Mouse (Mus musculus) MEL (cell line): ENCODE results near the gene Gtpbp1. TPM values are rescaled to one million over a fixed set of nuclear protein-coding genes. Genes with fewer than 3 reads are reported as not detected.

Source experiments
- DNase-seq: peaks from one replicate; pipeline ENCODE4 v3.0.0; 2011; ENCODE audit warnings: low read depth, low spot score
- H3K27ac ChIP-seq: 2 replicates; pipeline ENCODE4 v1.5.1; 2012; ENCODE audit warnings: low read depth, mild to moderate bottlenecking, control low read depth, low read length, moderate library complexity; ENCODE audit not compliant: control insufficient read depth
- H3K27me3 ChIP-seq, 2 experiments: fragments of 150-350 bp in 1 of 2; sonication (generic) in 1 of 2; 2 replicates each; pipeline ENCODE4 v1.6.1; 2012; ENCODE audit warnings: low read length in 2 of 2, mild to moderate bottlenecking in 2 of 2, improper control_type of control experiment in 1 of 2, moderate library complexity in 1 of 2; ENCODE audit not compliant: insufficient read depth in 2 of 2, control insufficient read depth in 1 of 2
- H3K36me3 ChIP-seq, 2 experiments: 2 replicates each; pipeline ENCODE4 v1.6.1; 2012 to 2014; ENCODE audit warnings: low read length in 2 of 2, improper control_type of control experiment in 1 of 2, inconsistent platforms in 1 of 2, mild to moderate bottlenecking in 1 of 2; ENCODE audit not compliant: insufficient read depth in 2 of 2, control insufficient read depth in 1 of 2
- H3K4me1 ChIP-seq, 2 experiments: fragments of 150-350 bp in 1 of 2; sonication (generic) in 1 of 2; 2 replicates each; pipeline ENCODE4 v1.6.1; 2012; ENCODE audit warnings: low read length in 2 of 2, improper control_type of control experiment in 1 of 2, mild to moderate bottlenecking in 1 of 2; ENCODE audit not compliant: insufficient read depth in 2 of 2, control insufficient read depth in 1 of 2
- H3K4me3 ChIP-seq, 2 experiments: fragments of 150-350 bp in 1 of 2; sonication (generic) in 1 of 2; 2 replicates each; pipeline ENCODE4 v1.5.1; 2012; ENCODE audit warnings: low read depth in 2 of 2, low read length in 2 of 2, mild to moderate bottlenecking in 2 of 2, moderate library complexity in 2 of 2, control low read depth in 1 of 2, improper control_type of control experiment in 1 of 2; ENCODE audit not compliant: control insufficient read depth in 1 of 2, insufficient read depth in 1 of 2
- H3K79me2 ChIP-seq: 2 replicates; pipeline ENCODE4 v1.6.1; 2012; ENCODE audit warnings: mild to moderate bottlenecking, low read length, moderate library complexity; ENCODE audit not compliant: control insufficient read depth, poor library complexity, insufficient read depth
- H3K9ac ChIP-seq: 2 replicates; pipeline ENCODE4 v1.6.1; 2012; ENCODE audit warnings: low read depth, mild to moderate bottlenecking, control low read depth, low read length, moderate library complexity; ENCODE audit not compliant: control insufficient read depth, poor library complexity, severe bottlenecking
- H3K9me3 ChIP-seq: fragments of 150-350 bp; sonication (generic); replicated peaks from 2 replicates; pipeline ENCODE4 v1.6.1; 2012; ENCODE audit warnings: mild to moderate bottlenecking, low read length, improper control_type of control experiment, moderate library complexity; ENCODE audit not compliant: insufficient read depth
- CHD1 ChIP-seq: IDR thresholded peaks from 2 replicates; pipeline ENCODE4 v1.6.1; 2012; ENCODE audit warnings: low read depth, mild to moderate bottlenecking, inconsistent platforms, low read length, improper control_type of control experiment
- ELF1 ChIP-seq: IDR thresholded peaks from 2 replicates; pipeline ENCODE4 v1.6.1; 2014; ENCODE audit warnings: low read depth, mild to moderate bottlenecking, inconsistent platforms, low read length, improper control_type of control experiment, moderate library complexity
- ETS1 ChIP-seq: IDR thresholded peaks from 2 replicates; pipeline ENCODE4 v1.6.1; 2012; ENCODE audit warnings: low read depth, mild to moderate bottlenecking, inconsistent platforms, low read length, improper control_type of control experiment, moderate library complexity
- GABPA ChIP-seq: IDR thresholded peaks from 2 replicates; pipeline ENCODE4 v1.6.1; 2012; ENCODE audit warnings: low read depth, mild to moderate bottlenecking, inconsistent platforms, low read length, improper control_type of control experiment, moderate library complexity
- GATA1 ChIP-seq: IDR thresholded peaks from 2 replicates; pipeline ENCODE4 v1.6.1; 2011; ENCODE audit warnings: low read depth, low read length, improper control_type of control experiment
- KAT2A ChIP-seq: conservative IDR thresholded peaks from 2 replicates; pipeline ENCODE4 v1.6.1; 2012; ENCODE audit warnings: low read depth, low read length, improper control_type of control experiment, inconsistent platforms
- MAX ChIP-seq: IDR thresholded peaks from 2 replicates; pipeline ENCODE4 v1.6.1; 2011; ENCODE audit warnings: low read length, improper control_type of control experiment
- MYB ChIP-seq: IDR thresholded peaks from 2 replicates; pipeline ENCODE4 v1.6.1; 2011; ENCODE audit warnings: mild to moderate bottlenecking, low read depth, low read length, improper control_type of control experiment
- NELFE ChIP-seq: IDR thresholded peaks from 2 replicates; pipeline ENCODE4 v1.6.1; 2011; ENCODE audit warnings: low read depth, low read length, improper control_type of control experiment
- POLR2AphosphoS5 ChIP-seq: IDR thresholded peaks from 2 replicates; pipeline ENCODE4 v1.6.1; 2012; ENCODE audit warnings: low read depth, borderline replicate concordance, mild to moderate bottlenecking, inconsistent platforms, low read length, moderate library complexity, mixed read lengths
- RCOR1 ChIP-seq: IDR thresholded peaks from 2 replicates; pipeline ENCODE4 v1.6.1; 2012; ENCODE audit warnings: low read depth, mild to moderate bottlenecking, inconsistent platforms, low read length, improper control_type of control experiment
- SIN3A ChIP-seq: IDR thresholded peaks from 2 replicates; pipeline ENCODE4 v1.6.1; 2012; ENCODE audit warnings: low read length, improper control_type of control experiment, inconsistent platforms
- TCF12 ChIP-seq: IDR thresholded peaks from 2 replicates; pipeline ENCODE4 v1.6.1; 2014; ENCODE audit warnings: low read depth, mild to moderate bottlenecking, inconsistent platforms, low read length, improper control_type of control experiment, moderate library complexity
- ZNF384 ChIP-seq: IDR thresholded peaks from 2 replicates; pipeline ENCODE4 v1.6.1; 2012; ENCODE audit warnings: low read depth, mild to moderate bottlenecking, inconsistent platforms, low read length, improper control_type of control experiment
- polyA plus RNA-seq, 2 experiments: library from polyadenylated mRNA; stranded (reverse) in 1 of 2; unstranded in 1 of 2; fragments of >175 nt in 1 of 2; fragments of >200 nt in 1 of 2; gene quantifications; 2 replicates each; pipeline versions ENCODE4 v1.2.1 to v1.2.4; 2012; ENCODE audit warnings: low replicate concordance in 2 of 2, low read depth in 1 of 2; ENCODE audit not compliant: insufficient read length in 2 of 2, insufficient read depth in 1 of 2, missing spikeins in 1 of 2
- total RNA-seq: library from RNA; depleted of rRNA; stranded (reverse); fragments of 300-350 nt; gene quantifications from 2 replicates; pipeline ENCODE4 v1.2.3, GENCODE M21; 2012

The Gtpbp1 gene
- total and polyA plus RNA-seq, 3 experiments = 50.3 to 92.2 TPM; not detected in 1

DNA sequence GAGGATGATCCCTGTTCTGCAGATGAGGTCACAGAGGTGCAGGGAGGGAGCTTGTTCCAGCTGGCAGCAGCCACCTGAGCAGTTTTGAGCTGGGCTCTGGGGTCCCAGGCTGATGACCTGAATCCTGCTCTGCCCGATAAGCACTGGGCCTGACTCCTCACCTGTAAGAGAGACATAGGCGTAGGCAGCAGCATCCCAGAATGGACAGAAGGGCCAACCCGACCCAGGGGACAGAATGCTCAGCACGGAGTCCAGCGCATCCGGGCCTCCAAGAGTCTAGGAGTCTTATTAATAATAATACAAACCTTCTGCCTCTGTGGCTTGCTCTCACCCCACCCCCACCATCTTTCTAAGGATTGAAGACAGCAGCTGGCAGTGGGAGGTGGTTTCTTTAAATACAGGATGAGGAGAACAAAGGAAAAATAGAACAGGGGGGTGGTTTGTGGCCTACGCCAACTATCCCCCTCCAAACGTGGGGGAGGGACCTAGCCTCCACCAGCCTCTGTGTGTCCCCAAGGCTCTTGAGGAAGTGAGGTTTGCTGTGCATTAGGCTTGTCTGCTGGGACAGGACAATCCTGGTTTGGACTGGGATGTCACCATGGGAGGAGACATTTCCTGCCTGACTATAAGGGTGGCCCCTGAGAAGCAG lies 65.5 kb downstream of the Gtpbp1 start:
- no peaks in the 10 kb centered on the region for H3K27me3 ChIP-seq
- no peak overlapping the region for H3K9ac ChIP-seq
- DNase-seq = no peak
- TF ChIP-seq RCOR1 = no peak
- H3K4me1 ChIP-seq = no peaks in the 10 kb centered on the region
- no peaks in the 10 kb centered on the region for H3K9me3 ChIP-seq
- no peaks in the 10 kb centered on the region for H3K36me3 ChIP-seq
- H3K27ac ChIP-seq = no peak overlapping the region
- H3K4me3 ChIP-seq = no peak overlapping the region
- no peaks in the 10 kb centered on the region for H3K79me2 ChIP-seq

DNA sequence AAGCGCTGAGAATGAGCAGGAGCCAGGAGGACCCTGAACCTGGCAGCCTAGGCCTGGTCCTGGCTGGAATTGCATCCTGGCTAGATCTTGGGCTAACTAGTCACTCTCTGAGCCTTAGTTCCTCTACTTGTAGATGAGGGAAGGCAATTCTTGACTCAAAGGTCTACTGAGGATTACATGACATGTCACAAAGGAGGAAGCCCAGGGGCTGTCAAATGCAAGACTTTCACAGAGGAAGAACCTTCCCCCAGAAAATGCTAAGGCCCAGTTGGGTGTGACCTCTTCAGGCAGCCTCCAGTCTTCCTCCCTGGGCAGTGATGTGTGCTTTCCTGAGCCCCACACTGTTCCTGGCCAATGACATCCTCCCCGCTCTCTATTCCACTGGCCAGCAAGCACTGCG lies 66.5 kb downstream of the Gtpbp1 start:
- Histone ChIP-seq H3K79me2 (no peaks in the 10 kb centered on the region), H3K4me1 (no peaks in the 10 kb centered on the region), H3K9me3 (no peaks in the 10 kb centered on the region), H3K27ac (no peak overlapping the region), H3K4me3 (no peak overlapping the region), H3K36me3 (no peaks in the 10 kb centered on the region), H3K9ac (no peak overlapping the region), H3K27me3 (no peaks in the 10 kb centered on the region)
- TF ChIP-seq POLR2AphosphoS5 (no peak), SIN3A (no peak)
- DNase-seq = no peak

- no peaks in the 10 kb centered on the region for H3K4me1 ChIP-seq
- H3K27me3 ChIP-seq = no peaks in the 10 kb centered on the region
- no peak for DNase-seq
- H3K9ac ChIP-seq = no peak overlapping the region
- no peak overlapping the region for H3K27ac ChIP-seq
- TF ChIP-seq ETS1 = no peak
- no peak for TF ChIP-seq MYB
- no peak for TF ChIP-seq GABPA
- no peak for TF ChIP-seq RCOR1
- TF ChIP-seq KAT2A = no peak
- no peak for TF ChIP-seq MAX
- TF ChIP-seq ELF1 = no peak
- no peak for TF ChIP-seq TCF12
- TF ChIP-seq ZNF384 = no peak
- no peak for TF ChIP-seq CHD1
- TF ChIP-seq GATA1 = no peak
- no peak for TF ChIP-seq NELFE
- no peaks in the 10 kb centered on the region for H3K9me3 ChIP-seq
- no peak overlapping the region for H3K4me3 ChIP-seq
- no peaks in the 10 kb centered on the region for H3K36me3 ChIP-seq
- H3K79me2 ChIP-seq = no peaks in the 10 kb centered on the region
Measured at GRCm38 (mm10) chr15:79760956-79761355, 70.3 kb downstream of the Gtpbp1 start.
